Mouse (Mus musculus) hindbrain, embryonic 15.5 days (tissue): ENCODE data around the gene Pde4b. TPM values are rescaled to one million over a fixed set of nuclear protein-coding genes. Genes with fewer than 3 reads are reported as not detected.

Experiments used
- ATAC-seq: fragments of 200-750 bp; cut with Nextera tagmentation; 2 replicates; pipeline ENCODE4 v1.8.0; 2017; ENCODE audit warnings: low read depth, moderate number of reproducible peaks, moderate TSS enrichment; ENCODE audit not compliant: low FRiP score
- H3K27ac ChIP-seq: fragments of 300-500 bp; sonication (generic); replicated peaks from 2 replicates; pipeline ENCODE4 v1.5.1; 2015; ENCODE audit warnings: mild to moderate bottlenecking, inconsistent platforms
- H3K27me3 ChIP-seq: fragments of 300-500 bp; sonication (generic); 2 replicates; pipeline ENCODE4 v1.6.1; 2015; ENCODE audit warnings: control low read depth, inconsistent platforms
- H3K36me3 ChIP-seq: fragments of 300-500 bp; sonication (generic); 2 replicates; pipeline ENCODE4 v1.6.1; 2015; ENCODE audit warnings: control low read depth, inconsistent platforms
- H3K4me1 ChIP-seq: fragments of 300-500 bp; sonication (generic); replicated peaks from 2 replicates; pipeline ENCODE4 v1.6.1; 2015; ENCODE audit warnings: control low read depth, inconsistent platforms
- H3K4me2 ChIP-seq: fragments of 300-500 bp; sonication (generic); 2 replicates; pipeline ENCODE4 v1.6.1; 2015; ENCODE audit warnings: moderate library complexity, mild to moderate bottlenecking, inconsistent platforms
- H3K4me3 ChIP-seq: fragments of 300-500 bp; sonication (generic); 2 replicates; pipeline ENCODE4 v1.5.1; 2015; ENCODE audit warnings: mild to moderate bottlenecking, inconsistent platforms
- H3K9ac ChIP-seq: fragments of 300-500 bp; sonication (generic); 2 replicates; pipeline ENCODE4 v1.6.1; 2015; ENCODE audit warnings: inconsistent platforms
- H3K9me3 ChIP-seq: fragments of 300-500 bp; sonication (generic); 2 replicates; pipeline ENCODE4 v1.6.1; 2016; ENCODE audit warnings: control low read depth, inconsistent platforms
- WGBS: fragments of 180-500 bp; shearing (Covaris S2); methylation state at CpG from one replicate; pipeline ENCODE4 v1.1.7; 2015; 5-methylcytosine and 5-hydroxymethylcytosine counted together
- polyA plus RNA-seq: library from polyadenylated mRNA; unstranded; fragments of >200 nt; fragmentation: Nextera tagmentation; extraction: Ambion mirVana; gene quantifications from 2 replicates; pipeline ENCODE4 v1.2.1, GENCODE M21; 2015

The Pde4b gene
- polyA plus RNA-seq, 1 experiment from 2014 or later: 44.0 TPM

DNA sequence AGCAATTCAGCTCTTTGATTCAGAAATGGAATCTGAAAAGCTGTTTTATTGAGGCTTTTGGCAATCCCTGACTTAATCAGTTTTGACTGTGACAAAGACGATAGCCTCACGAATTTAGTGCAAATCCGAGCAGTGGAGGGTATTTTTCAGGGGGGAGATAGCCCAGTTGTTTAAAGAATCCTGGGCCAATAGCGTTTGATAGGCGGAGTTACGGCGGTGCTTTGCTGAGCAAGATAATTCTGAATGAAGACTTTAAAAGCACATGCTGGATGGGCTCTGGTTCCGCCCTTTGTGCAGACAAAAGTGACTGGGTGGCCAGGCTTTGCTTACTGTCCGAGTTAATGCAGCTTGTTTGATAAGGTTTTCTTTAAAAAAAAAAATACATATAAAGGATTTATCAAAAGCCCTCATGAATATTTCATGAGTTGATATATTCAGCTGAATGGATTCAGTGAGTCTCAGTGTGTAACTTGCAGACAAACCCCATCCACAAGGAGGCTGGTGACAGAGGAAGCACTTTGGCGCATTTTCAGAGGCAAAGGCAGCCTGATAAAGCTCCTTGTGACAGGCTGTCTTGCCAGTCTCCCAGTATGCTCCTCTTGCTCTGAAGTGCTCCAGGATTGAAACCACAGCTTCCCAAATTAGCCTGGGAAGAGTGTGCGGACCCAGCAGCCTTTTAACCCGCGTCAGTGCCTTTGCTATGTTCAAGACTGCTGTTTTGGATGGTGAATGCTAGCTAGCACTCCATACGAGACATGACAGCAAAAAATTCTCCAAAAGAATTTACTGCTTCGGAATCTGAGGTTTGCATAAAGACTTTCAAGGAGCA, 167.3 kb downstream of the Pde4b start:
- Histone ChIP-seq H3K4me1 (peaks cover 14% of the 10 kb centered on the region), H3K27ac (peak overlapping the region; percentile 80), H3K27me3 (no peaks in the 10 kb centered on the region), H3K9ac (peak overlapping the region; percentile 54), H3K36me3 (no peaks in the 10 kb centered on the region), H3K4me2 (peak overlapping the region; percentile 74), H3K4me3 (peak overlapping the region; percentile 45), H3K9me3 (no peaks in the 10 kb centered on the region)
- ATAC-seq: peak; percentile 82
- WGBS: 2% methylated on average over 15 of the region's 15 CpGs

DNA sequence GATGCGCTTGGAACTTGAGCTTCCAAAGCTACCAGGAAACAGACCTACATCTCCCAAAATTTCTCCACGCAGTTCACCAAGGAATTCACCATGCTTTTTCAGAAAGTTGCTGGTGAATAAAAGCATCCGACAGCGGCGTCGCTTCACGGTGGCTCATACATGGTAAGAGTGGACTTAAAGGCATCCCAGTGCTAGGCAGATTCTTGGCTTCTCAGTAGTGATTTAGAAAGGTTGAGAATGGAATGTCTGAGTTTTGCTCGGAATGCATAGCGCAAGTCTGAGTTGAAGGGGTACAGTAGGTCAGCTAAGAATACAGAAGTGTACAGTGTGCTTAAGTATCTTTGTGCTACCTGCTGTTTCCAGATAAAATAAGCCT, 167.9 kb downstream of the Pde4b start:
- WGBS: 14% methylated on average over 9 of the region's 9 CpGs
- H3K4me2 ChIP-seq: peak overlapping the region; percentile 74
- no peak for ATAC-seq

DNA sequence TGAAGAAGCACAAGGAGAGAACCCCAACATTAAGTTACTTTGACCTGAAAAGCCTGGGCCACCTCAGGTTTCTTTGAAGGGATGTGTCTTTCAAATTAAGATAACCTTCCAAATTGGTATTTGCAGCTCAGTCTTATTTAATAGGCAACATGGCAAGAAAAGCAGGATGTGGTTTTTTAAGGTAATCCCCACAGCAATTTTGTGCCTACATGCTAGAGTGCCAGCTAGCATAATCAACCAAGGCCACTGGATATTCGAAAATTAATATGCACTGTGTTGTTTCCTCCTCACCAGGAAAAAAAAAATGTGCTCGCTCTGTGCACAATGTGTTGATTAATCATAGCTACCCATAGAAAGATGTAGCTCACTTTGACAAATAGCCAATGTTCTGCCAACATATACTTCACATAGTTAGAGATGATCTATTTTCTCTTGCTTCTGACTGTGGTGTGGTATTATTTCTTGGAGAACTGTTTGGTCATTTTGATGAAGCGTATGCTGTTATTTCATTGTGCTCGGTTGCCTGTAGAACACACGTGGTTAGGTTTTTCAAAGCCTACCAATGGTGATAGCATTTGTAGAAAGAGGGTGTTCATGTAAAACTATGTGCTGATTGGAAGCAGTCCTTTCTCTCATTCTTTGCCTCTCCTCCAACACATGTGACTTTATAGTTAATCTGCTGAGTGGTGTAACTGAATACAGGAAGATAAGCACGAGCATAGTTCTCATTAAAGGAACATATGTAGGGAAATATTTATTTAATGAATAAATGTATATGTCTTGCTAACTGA, 169.0 kb downstream of the Pde4b start:
- peaks cover 14% of the 10 kb centered on the region for H3K4me1 ChIP-seq
- WGBS: 52% methylated on average over 6 of the region's 6 CpGs
- no peaks in the 10 kb centered on the region for H3K36me3 ChIP-seq
- H3K9me3 ChIP-seq: no peaks in the 10 kb centered on the region
- H3K9ac ChIP-seq: peak overlapping the region; percentile 3; the same call in 1 of the 2 replicates
- no peak overlapping the region for H3K27ac ChIP-seq
- ATAC-seq: no peak
- peak overlapping the region; percentile 74 for H3K4me2 ChIP-seq
- no peaks in the 10 kb centered on the region for H3K27me3 ChIP-seq
- H3K4me3 ChIP-seq: peak overlapping the region; percentile 45

More for the DNA sequence above, 167.9 kb downstream of the Pde4b start:
- peak overlapping the region; percentile 45 for H3K4me3 ChIP-seq
- no peaks in the 10 kb centered on the region for H3K9me3 ChIP-seq
- H3K27me3 ChIP-seq: no peaks in the 10 kb centered on the region
- H3K4me1 ChIP-seq: peaks cover 14% of the 10 kb centered on the region
- peak overlapping the region; percentile 54 for H3K9ac ChIP-seq
- peak overlapping the region; percentile 80 for H3K27ac ChIP-seq
- H3K36me3 ChIP-seq: no peaks in the 10 kb centered on the region

DNA sequence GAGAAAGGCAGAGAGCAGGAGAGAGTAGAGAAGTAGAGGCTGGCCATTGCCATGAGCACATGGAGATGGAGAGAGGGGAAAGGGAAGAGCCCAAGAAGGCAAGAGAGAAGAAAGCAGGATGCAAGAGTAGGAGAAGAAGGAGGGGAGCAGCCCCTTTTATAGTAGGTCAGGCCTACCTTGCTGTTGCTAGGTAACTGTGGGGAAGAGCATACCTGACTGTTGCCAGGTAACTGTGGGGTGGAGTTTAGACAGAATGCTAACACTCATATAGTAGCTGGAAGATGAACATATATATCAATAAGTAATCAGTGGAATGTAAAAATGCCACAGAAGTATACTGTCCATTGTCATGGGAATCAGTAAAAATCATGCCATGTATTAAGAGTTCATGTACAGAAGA, 172.9 kb downstream of the Pde4b start:
- no peaks in the 10 kb centered on the region for H3K27me3 ChIP-seq

GRCm38 (mm10) chr4:102272313-102272712, 185.0 kb downstream of the Pde4b start:
- Histone ChIP-seq H3K4me2 (no peak overlapping the region), H3K27me3 (no peaks in the 10 kb centered on the region), H3K9ac (no peak overlapping the region), H3K36me3 (no peaks in the 10 kb centered on the region), H3K27ac (no peak overlapping the region), H3K4me3 (no peak overlapping the region), H3K4me1 (no peaks in the 10 kb centered on the region), H3K9me3 (no peaks in the 10 kb centered on the region)
- 88% methylated on average over 3 of the region's 3 CpGs for WGBS
- no peak for ATAC-seq

More for the DNA sequence above, 172.9 kb downstream of the Pde4b start:
- H3K9ac ChIP-seq: no peak overlapping the region
- peaks cover 6% of the 10 kb centered on the region for H3K4me1 ChIP-seq
- H3K36me3 ChIP-seq: no peaks in the 10 kb centered on the region
- H3K4me2 ChIP-seq: no peak overlapping the region
- H3K4me3 ChIP-seq: no peak overlapping the region
- no peak for ATAC-seq
- H3K27ac ChIP-seq: no peak overlapping the region
- no peaks in the 10 kb centered on the region for H3K9me3 ChIP-seq

- H3K4me3 ChIP-seq: no peak overlapping the region
- 83% methylated on average over 4 of the region's 4 CpGs for WGBS
- no peaks in the 10 kb centered on the region for H3K27me3 ChIP-seq
- H3K27ac ChIP-seq: no peak overlapping the region
- no peak overlapping the region for H3K4me2 ChIP-seq
- H3K9me3 ChIP-seq: no peaks in the 10 kb centered on the region
- no peaks in the 10 kb centered on the region for H3K4me1 ChIP-seq
- H3K9ac ChIP-seq: no peak overlapping the region
- ATAC-seq: no peak
- no peaks in the 10 kb centered on the region for H3K36me3 ChIP-seq
Measured at GRCm38 (mm10) chr4:102272749-102273148, 185.4 kb downstream of the Pde4b start.

GRCm38 (mm10) chr4:102275716-102276115, 188.4 kb downstream of the Pde4b start:
- no peak for ATAC-seq
- Histone ChIP-seq H3K9ac (no peak overlapping the region), H3K27me3 (no peaks in the 10 kb centered on the region), H3K4me2 (no peak overlapping the region), H3K9me3 (no peaks in the 10 kb centered on the region), H3K4me1 (no peaks in the 10 kb centered on the region), H3K36me3 (no peaks in the 10 kb centered on the region), H3K4me3 (no peak overlapping the region), H3K27ac (peak overlapping the region; percentile 20; the same call in 1 of the 2 replicates)
- 80% methylated on average over 4 of the region's 4 CpGs for WGBS

GRCm38 (mm10) chr4:102278958-102279357, 191.6 kb downstream of the Pde4b start:
- WGBS: 83% methylated on average over 2 of the region's 2 CpGs
- no peaks in the 10 kb centered on the region for H3K36me3 ChIP-seq
- no peaks in the 10 kb centered on the region for H3K9me3 ChIP-seq
- no peak overlapping the region for H3K4me2 ChIP-seq
- no peaks in the 10 kb centered on the region for H3K4me1 ChIP-seq
- H3K27me3 ChIP-seq: no peaks in the 10 kb centered on the region
- no peak overlapping the region for H3K4me3 ChIP-seq
- no peak overlapping the region for H3K9ac ChIP-seq
- H3K27ac ChIP-seq: no peak overlapping the region
- ATAC-seq: no peak

- H3K27ac ChIP-seq: no peak overlapping the region
Measured at GRCm38 (mm10) chr4:102287172-102287571, 199.8 kb downstream of the Pde4b start.

DNA sequence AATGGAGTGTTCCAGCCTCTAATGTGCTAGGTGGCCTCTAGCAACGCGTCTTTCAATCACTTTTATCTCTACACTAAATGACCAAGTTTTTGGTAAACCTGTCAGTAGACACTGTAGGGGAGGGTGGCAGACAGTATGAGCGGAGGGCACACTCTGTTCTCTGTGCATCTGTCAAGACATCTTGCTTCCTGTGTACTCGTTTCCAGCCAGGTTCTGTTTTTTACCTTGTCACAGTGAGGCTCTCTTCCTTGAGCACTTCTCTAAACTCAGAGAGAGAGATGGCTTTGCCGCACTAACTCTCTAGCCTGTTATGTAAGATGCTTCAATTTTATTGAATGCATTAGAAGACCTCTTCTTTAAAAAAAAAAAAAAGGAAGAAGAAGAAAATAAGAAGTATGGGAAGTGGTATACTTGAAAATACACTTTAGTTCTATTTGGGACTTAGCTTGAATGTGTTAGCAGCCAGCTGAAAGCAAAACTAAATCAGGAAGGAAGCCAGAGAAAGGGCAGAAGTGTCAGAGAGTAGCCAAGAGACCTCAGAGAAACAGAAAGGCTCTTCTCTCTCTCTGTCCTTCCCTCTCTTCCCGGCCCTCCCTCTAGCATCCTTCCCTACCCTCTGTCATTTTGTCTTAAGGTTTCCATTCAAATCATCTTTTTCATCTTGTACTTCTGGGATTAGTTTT, 202.8 kb downstream of the Pde4b start:
- no peaks in the 10 kb centered on the region for H3K27me3 ChIP-seq
- no peak overlapping the region for H3K9ac ChIP-seq
- ATAC-seq: no peak
- no peak overlapping the region for H3K4me3 ChIP-seq
- H3K27ac ChIP-seq: no peak overlapping the region
- WGBS: 66% methylated on average over 6 of the region's 6 CpGs
- H3K4me1 ChIP-seq: 0 out of 2 replicates have a peak, but pooled peaks cover 3% of the 10 kb centered on the region
- no peaks in the 10 kb centered on the region for H3K9me3 ChIP-seq
- no peaks in the 10 kb centered on the region for H3K36me3 ChIP-seq
- no peak overlapping the region for H3K4me2 ChIP-seq

More at GRCm38 (mm10) chr4:102287172-102287571, 199.8 kb downstream of the Pde4b start:
- no peak for ATAC-seq
- 61% methylated on average over 6 of the region's 6 CpGs for WGBS
- no peak overlapping the region for H3K4me3 ChIP-seq
- H3K9ac ChIP-seq: no peak overlapping the region
- 0 out of 2 replicates have a peak, but pooled peaks cover 3% of the 10 kb centered on the region for H3K4me1 ChIP-seq
- H3K4me2 ChIP-seq: no peak overlapping the region
- no peaks in the 10 kb centered on the region for H3K36me3 ChIP-seq
- no peaks in the 10 kb centered on the region for H3K9me3 ChIP-seq
- no peaks in the 10 kb centered on the region for H3K27me3 ChIP-seq

DNA sequence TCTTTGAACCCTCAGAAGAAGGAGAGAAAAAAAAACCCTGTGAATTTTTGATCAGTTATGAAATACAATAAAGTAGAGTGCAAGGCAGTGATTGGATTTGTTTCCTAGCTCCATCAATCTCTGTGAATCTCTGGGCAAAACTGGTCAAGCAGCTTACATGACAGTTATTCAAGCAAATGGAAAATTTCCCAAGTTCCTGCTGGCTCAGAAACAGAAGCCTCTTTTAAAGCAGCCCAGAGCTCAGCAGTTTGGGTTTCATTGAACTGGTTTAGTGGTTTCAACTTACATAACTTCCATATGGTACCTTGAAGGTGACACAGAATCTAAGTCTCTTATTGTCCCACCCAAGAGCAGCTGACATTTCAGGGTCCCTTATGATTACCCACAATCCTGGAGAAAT, 210.2 kb downstream of the Pde4b start:
- H3K4me2 ChIP-seq: no peak overlapping the region
- H3K27me3 ChIP-seq: no peaks in the 10 kb centered on the region
- H3K4me3 ChIP-seq: no peak overlapping the region
- no peaks in the 10 kb centered on the region for H3K36me3 ChIP-seq
- ATAC-seq: no peak
- no peaks in the 10 kb centered on the region for H3K4me1 ChIP-seq
- H3K9ac ChIP-seq: no peak overlapping the region
- H3K27ac ChIP-seq: no peak overlapping the region
- H3K9me3 ChIP-seq: no peaks in the 10 kb centered on the region

DNA sequence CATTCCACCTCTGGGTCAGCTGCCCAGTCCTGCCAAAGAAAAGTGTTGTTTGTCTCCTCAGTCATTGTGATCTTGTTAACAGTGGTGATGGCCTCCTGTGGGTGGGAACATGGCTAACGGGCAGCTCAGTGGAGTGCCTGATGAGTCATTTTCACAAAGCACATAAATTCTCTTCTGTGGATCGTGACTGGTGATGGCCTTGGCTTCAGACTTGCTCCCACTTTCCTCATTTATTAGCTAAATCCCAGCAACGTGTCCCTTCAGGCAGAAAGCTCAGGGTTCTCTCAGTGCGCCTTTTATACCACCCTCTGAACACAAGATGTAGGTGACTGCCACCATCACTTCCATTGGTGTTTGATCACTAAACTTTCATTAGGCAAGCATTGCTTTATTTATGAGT, 215.2 kb downstream of the Pde4b start:
- H3K4me1 ChIP-seq: no peaks in the 10 kb centered on the region
- no peak overlapping the region for H3K27ac ChIP-seq
- no peak overlapping the region for H3K4me3 ChIP-seq
- 71% methylated on average over 4 of the region's 4 CpGs for WGBS
- H3K36me3 ChIP-seq: no peaks in the 10 kb centered on the region
- no peak overlapping the region for H3K9ac ChIP-seq
- H3K9me3 ChIP-seq: no peaks in the 10 kb centered on the region
- H3K27me3 ChIP-seq: no peaks in the 10 kb centered on the region
- ATAC-seq: no peak
- H3K4me2 ChIP-seq: no peak overlapping the region
